Mouse (Mus musculus) thymus, adult 2 months (tissue): ENCODE measurements around the gene Kif1b. TPM values are rescaled to one million over a fixed set of nuclear protein-coding genes. Genes with fewer than 3 reads are reported as not detected.

Experiments
- DNase-seq: peaks from one replicate; pipeline ENCODE4 v3.0.0; 2021
- H3K27ac ChIP-seq: fragments of 200-500 bp; 2 replicates; pipeline ENCODE4 v1.5.1; 2012; ENCODE audit warnings: low read length, control low read depth; ENCODE audit not compliant: control insufficient read depth, insufficient read depth
- H3K27me3 ChIP-seq: fragments of 200-500 bp; 2 replicates; pipeline ENCODE4 v1.6.1; 2012; ENCODE audit warnings: mild to moderate bottlenecking, low read length, moderate library complexity, mixed read lengths; ENCODE audit not compliant: control insufficient read depth, insufficient read depth
- H3K36me3 ChIP-seq: fragments of 200-500 bp; 2 replicates; pipeline ENCODE4 v1.6.1; 2012; ENCODE audit warnings: mild to moderate bottlenecking, low read length, moderate library complexity; ENCODE audit not compliant: control insufficient read depth, insufficient read depth
- H3K4me1 ChIP-seq: fragments of 200-500 bp; replicated peaks from 2 replicates; pipeline ENCODE4 v1.6.1; 2012; ENCODE audit warnings: low read length; ENCODE audit not compliant: control insufficient read depth, insufficient read depth
- H3K4me3 ChIP-seq: fragments of 200-500 bp; 2 replicates; pipeline ENCODE4 v1.5.1; 2012; ENCODE audit warnings: mild to moderate bottlenecking, low read length, control low read depth, moderate library complexity; ENCODE audit not compliant: control insufficient read depth, insufficient read depth
- CTCF ChIP-seq: fragments of 200-500 bp; IDR thresholded peaks from 2 replicates; pipeline ENCODE4 v1.5.1; 2012; ENCODE audit warnings: mild to moderate bottlenecking, control low read depth, low read length, moderate library complexity, borderline replicate concordance; ENCODE audit not compliant: control insufficient read depth, poor library complexity, insufficient read depth; ENCODE audit errors: extremely low read depth
- POLR2A ChIP-seq: fragments of 200-500 bp; IDR thresholded peaks from 2 replicates; pipeline ENCODE4 v1.6.1; 2012; ENCODE audit warnings: mild to moderate bottlenecking, low read length, control low read depth, moderate library complexity; ENCODE audit not compliant: control insufficient read depth, poor library complexity, insufficient read depth; ENCODE audit errors: extremely low read depth
- WGBS: fragments of 180-500 bp; shearing (Covaris S2); methylation state at CpG from one replicate; pipeline ENCODE4 v1.1.7; 2018; 5-methylcytosine and 5-hydroxymethylcytosine counted together
- polyA plus RNA-seq: library from polyadenylated mRNA; depleted of rRNA; stranded (reverse); fragments of >200 nt; gene quantifications from 2 replicates; pipeline ENCODE4 v1.2.3, GENCODE M21; 2012

The Kif1b gene
- polyA plus RNA-seq, 1 experiment: 23.9 TPM

DNA sequence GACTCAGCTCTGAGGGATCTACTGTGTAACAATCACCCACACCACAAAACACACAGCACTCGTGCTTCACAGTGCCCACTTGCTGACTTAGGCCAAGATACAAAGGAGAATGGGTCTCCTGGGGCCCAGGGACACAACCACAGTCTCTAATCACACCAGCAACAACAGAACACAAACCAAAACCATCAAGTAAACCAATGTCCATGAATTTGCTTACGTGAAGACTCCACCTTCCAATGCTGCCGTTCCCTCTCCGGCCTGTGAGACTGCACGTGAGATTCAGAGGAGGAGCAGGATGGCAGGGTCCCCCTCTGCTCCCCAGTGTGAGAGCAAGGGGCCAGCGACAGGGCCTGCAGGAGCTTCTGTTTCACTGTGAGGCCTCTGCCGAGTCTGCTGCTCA, 25.2 kb upstream of the Kif1b start:
- H3K4me3 ChIP-seq: no peak overlapping the region
- peaks cover 77% of the 10 kb centered on the region for H3K36me3 ChIP-seq
- 95% methylated on average over 7 of the region's 7 CpGs for WGBS
- TF ChIP-seq POLR2A: no peak
- H3K27me3 ChIP-seq: no peaks in the 10 kb centered on the region
- H3K4me1 ChIP-seq: no peaks in the 10 kb centered on the region
- no peak overlapping the region for H3K27ac ChIP-seq
- DNase-seq: no peak

GRCm38 (mm10) chr4:149330495-149330894, 23.0 kb upstream of the Kif1b start:
- TF ChIP-seq CTCF (no peak), POLR2A (no peak)
- Histone ChIP-seq H3K36me3 (peaks cover 70% of the 10 kb centered on the region), H3K4me3 (no peak overlapping the region), H3K4me1 (no peaks in the 10 kb centered on the region), H3K27me3 (no peaks in the 10 kb centered on the region), H3K27ac (no peak overlapping the region)
- WGBS: 98% methylated on average over 5 of the region's 5 CpGs
- no peak for DNase-seq

- H3K27me3 ChIP-seq: no peaks in the 10 kb centered on the region
- no peak for DNase-seq
- no peak overlapping the region for H3K4me3 ChIP-seq
- H3K27ac ChIP-seq: no peak overlapping the region
- WGBS: 94% methylated on average over 4 of the region's 4 CpGs
- H3K4me1 ChIP-seq: no peaks in the 10 kb centered on the region
- peaks cover 55% of the 10 kb centered on the region for H3K36me3 ChIP-seq
- TF ChIP-seq POLR2A (no peak), CTCF (no peak)
Observed at GRCm38 (mm10) chr4:149328735-149329134, 21.2 kb upstream of the Kif1b start.

DNA sequence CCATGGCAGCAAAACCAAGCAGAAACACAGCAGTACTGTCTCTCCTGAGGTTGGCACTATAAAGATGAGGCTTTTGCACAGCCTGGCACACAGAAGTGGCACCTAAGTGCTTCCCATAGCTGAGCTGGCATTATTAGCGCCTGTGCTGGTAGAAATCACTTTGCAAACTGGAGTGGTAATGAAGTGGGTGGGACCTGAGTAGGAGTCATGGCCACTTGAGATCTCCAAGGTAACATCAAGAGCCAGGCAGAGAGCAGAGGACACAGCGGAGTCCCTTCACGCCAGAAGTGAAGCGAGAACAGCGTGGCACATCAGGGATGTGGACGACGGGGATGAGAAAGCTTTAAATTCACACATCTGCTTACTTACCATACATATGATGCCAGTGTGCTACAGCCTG, 19.8 kb upstream of the Kif1b start:
- peaks cover 8% of the 10 kb centered on the region for H3K4me1 ChIP-seq
- no peak for DNase-seq
- H3K4me3 ChIP-seq: no peak overlapping the region
- TF ChIP-seq CTCF: no peak
- TF ChIP-seq POLR2A: no peak
- no peak overlapping the region for H3K27ac ChIP-seq
- H3K36me3 ChIP-seq: peaks cover 44% of the 10 kb centered on the region
- 93% methylated on average over 7 of the region's 7 CpGs for WGBS
- H3K27me3 ChIP-seq: no peaks in the 10 kb centered on the region; the same call in 1 of the 2 replicates

GRCm38 (mm10) chr4:149325411-149326162, 18.1 kb upstream of the Kif1b start:
- WGBS: 94% methylated on average over 10 of the region's 10 CpGs
- no peak overlapping the region for H3K27ac ChIP-seq
- no peak for DNase-seq

DNA sequence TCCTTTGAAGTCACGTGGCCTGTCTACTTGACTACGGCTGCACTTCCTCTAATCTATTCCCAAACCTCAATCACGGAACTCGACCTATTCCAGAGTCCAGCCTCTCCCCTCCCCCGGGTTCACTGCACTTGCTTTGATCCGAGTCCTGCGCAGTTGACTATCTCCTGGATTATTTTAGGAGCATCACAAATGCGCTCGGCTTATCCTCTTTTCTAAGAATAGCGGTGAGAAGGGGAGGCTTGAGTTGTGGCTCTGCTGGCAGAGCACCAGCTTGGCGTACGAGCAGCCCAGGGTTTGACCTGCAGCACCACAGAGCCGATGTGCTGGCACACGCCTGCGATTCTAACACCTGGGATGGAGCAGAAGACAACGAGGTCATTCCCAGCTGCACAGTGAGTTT, 16.2 kb upstream of the Kif1b start:
- H3K27ac ChIP-seq: no peak overlapping the region
- DNase-seq: no peak
- H3K4me1 ChIP-seq: peaks cover 15% of the 10 kb centered on the region
- peaks cover 13% of the 10 kb centered on the region for H3K36me3 ChIP-seq
- H3K4me3 ChIP-seq: no peak overlapping the region
- WGBS: 87% methylated on average over 16 of the region's 16 CpGs
- TF ChIP-seq CTCF (no peak), POLR2A (no peak)
- no peaks in the 10 kb centered on the region; the same call in 1 of the 2 replicates for H3K27me3 ChIP-seq

More at GRCm38 (mm10) chr4:149325411-149326162, 18.1 kb upstream of the Kif1b start:
- Histone ChIP-seq H3K4me3 (no peak overlapping the region), H3K36me3 (peaks cover 32% of the 10 kb centered on the region), H3K4me1 (peaks cover 12% of the 10 kb centered on the region), H3K27me3 (no peaks in the 10 kb centered on the region; the same call in 1 of the 2 replicates)
- TF ChIP-seq POLR2A: no peak
- no peak for TF ChIP-seq CTCF

- H3K4me1 ChIP-seq: peaks cover 17% of the 10 kb centered on the region
- WGBS: 13% methylated on average over 6 of the region's 6 CpGs
- TF ChIP-seq CTCF: no peak
- no peak for TF ChIP-seq POLR2A
- H3K27ac ChIP-seq: 0 out of 2 replicates have a peak overlapping the region, but pooled peaks have one; percentile 6
- H3K4me3 ChIP-seq: no peak overlapping the region
- H3K36me3 ChIP-seq: peaks cover 6% of the 10 kb centered on the region
- no peaks in the 10 kb centered on the region; the same call in 1 of the 2 replicates for H3K27me3 ChIP-seq
- DNase-seq: no peak
Observed at GRCm38 (mm10) chr4:149322718-149323117, 15.2 kb upstream of the Kif1b start.
